Mouse (Mus musculus) MN1 (cell line): ENCODE results near the gene Mocs1.
"Not testable (repeated sequence)": the region's sequence is repeated elsewhere in the genome, so short reads cannot be mapped to it uniquely, and the experiment has no call there.

Experiments used
- DNase-seq: peaks from one replicate; pipeline ENCODE4 v3.0.0-alpha.2; 2016; ENCODE audit warnings: low spot score

The Mocs1 gene

DNA sequence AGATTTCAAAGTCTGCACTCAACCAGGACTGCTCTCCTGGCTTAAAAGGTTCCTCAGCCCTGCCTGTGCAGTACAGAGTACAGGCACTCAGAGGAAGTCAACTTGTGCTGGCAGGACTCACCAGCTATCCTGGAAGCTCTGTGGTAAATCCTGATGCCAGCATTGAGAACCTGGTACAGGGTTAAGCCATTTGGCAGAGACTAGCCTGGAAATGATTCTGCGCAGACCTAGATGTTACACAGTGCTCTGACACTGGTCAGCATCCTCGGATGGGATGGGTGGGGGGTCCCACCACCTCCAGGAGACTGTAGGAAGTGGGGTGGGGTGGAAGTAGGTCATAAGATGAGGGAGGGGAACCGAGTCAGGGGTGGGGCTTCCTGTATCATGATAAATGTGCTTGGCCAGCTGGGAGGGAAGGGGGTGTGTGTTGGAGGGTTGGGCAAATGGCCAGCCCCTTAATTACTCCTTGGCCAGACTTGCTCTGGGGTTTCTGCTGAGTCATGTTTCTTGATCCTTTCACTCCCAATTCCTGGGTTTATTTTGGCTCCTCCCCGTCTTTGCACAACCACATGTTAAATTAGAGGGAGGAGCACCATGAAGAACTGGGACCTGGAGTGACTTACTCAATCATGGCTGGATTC is 4.0 kb downstream of the Mocs1 start:
- DNase-seq: peak; percentile 90

DNA sequence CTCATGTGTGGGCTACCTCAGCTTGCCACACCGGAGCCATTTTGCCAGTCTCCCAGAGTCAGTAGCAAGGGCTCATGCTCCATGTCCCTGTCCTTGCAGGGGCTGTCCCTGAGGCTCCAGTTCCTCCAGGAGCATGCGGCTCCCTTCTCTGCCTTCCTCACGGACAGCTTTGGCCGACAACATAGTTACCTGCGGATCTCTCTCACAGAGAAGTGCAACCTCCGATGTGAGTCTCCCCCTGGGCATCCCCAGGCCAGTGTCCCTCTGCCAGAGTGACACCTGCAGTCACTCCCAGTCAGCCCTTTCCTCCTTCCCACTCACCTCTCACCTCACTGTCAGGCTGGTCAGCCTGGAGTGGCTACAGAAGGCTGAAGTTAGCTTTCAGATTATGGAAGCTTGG is 4.9 kb downstream of the Mocs1 start:
- DNase-seq: no peak

- DNase-seq: no peak
Observed at GRCm38 (mm10) chr17:49434236-49434635, 6.1 kb downstream of the Mocs1 start.

GRCm38 (mm10) chr17:49435081-49435480 is 6.9 kb downstream of the Mocs1 start:
- no peak for DNase-seq

- no peak for DNase-seq
Observed at GRCm38 (mm10) chr17:49436631-49437030, 8.5 kb downstream of the Mocs1 start.

DNA sequence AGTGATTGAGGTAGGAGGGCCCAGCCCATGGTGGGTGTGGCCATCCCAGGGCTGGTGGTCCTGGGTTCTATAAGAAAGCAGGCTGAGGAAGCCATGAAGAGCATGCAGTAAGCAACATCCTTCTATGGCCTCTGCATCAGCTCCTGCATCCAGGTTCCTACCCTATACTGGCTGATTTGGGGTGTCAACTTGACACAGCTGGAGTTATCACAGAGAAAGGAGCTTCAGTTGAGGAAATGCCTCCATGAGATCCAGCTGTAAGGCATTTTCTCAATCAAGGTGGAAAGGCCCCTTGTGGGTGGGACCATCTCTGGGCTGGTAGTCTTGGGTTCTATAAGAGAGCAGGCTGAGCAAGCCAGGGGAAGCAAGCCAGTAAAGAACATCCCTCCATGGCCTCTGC is 9.1 kb downstream of the Mocs1 start:
- DNase-seq: not testable (repeated sequence)

- no peak for DNase-seq
Observed at GRCm38 (mm10) chr17:49438822-49439574, 10.8 kb downstream of the Mocs1 start.

GRCm38 (mm10) chr17:49439706-49440105 is 11.5 kb downstream of the Mocs1 start:
- no peak for DNase-seq

GRCm38 (mm10) chr17:49440331-49441130 is 12.4 kb downstream of the Mocs1 start:
- no peak for DNase-seq

DNA sequence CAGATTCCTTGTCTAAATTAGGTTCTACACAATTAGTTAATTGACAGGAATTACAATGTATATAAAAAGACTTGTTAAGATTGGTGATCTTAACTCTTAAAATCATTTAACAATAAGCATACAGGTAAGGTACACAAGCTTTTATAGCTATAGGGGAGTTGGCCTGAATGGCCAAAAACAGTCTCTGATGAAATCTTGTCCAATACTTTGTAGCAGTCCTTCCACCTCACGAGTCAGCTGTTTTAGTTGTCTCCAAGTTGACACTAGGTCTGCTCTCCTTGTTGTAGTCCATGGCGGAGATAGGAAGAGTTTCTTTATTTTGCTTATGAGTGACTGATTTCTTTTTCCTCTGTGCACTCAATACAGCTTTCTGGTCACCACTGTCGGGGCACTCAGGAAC is 14.7 kb downstream of the Mocs1 start:
- DNase-seq: not testable (repeated sequence)

- DNase-seq: no peak
Observed at GRCm38 (mm10) chr17:49448570-49449229, 20.5 kb downstream of the Mocs1 start.

DNA sequence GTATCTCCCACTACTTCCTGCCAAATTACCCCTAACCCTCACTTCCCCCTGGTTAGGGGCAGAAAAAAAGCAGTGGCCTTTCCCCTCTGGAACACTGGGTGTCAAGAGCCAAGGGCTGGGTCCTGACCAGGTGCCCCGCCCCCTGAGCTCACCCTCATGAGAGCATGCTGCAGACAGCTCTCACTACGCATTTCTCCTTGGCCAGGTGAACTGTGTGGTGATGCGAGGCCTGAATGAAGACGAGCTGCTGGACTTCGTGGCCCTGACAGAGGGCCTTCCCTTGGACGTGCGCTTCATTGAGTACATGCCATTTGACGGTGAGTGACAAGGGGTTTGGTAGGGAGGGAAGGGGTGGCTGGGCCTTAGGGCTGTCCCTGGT is 21.1 kb downstream of the Mocs1 start:
- no peak for DNase-seq

DNA sequence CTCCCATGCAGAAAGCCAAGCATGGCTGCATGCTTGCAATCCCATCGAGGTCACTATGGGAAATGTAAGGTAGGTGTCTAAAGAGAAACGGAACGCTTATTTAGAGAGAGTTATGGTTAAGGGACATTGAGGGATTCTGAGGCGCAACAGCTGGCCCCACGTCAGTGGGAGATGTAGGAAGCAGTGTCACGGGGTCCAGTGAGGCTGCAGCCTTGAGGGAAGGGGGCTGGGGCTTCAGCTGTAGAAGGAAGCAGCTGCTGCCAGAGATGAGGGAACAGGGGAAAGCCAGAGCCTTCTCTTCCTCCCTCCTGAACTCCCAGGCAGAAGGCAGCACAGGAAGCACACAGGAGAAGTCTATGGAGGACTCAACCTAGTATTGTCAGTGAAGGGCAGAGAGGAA is 22.8 kb downstream of the Mocs1 start:
- no peak for DNase-seq

DNA sequence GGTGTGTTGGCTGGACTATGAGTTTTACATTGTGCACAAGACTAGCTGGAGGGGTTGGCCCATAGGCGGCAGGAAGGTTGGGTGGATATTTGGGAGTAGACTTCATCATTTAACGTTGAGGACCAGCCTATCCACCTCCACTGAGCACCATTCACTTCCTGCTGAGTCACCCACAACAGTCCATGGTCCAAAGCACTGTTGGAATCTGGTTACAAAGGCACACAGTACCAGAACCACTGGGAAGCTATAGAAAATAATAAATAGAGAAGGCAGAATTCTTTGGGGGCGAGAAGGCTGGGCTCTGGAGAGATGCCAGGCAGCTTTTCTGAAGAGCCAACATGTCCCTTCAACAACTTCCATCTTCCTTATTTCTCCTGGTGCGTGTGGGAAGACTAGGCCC is 28.2 kb downstream of the Mocs1 start:
- DNase-seq: no peak

DNA sequence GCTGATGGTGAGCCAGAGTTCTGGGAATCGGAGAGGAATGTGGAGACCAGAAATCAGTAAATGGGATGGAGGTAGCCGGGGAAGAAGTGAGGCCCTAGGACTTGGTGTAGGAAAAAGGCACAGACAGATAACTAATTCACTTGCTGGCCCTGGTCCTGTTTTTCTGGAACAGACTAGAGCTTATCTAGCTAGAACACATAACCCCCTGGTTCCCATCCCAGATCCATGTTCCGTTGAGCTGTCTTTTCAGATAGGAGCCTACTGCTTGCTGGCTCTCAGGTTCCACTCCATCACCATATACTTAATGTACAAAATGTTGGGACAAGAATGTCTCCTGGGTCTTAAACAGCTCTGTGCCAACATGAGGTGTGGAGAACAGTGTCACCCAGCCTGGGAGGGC is 29.7 kb downstream of the Mocs1 start:
- no peak for DNase-seq

GRCm38 (mm10) chr17:49458386-49458785 is 30.2 kb downstream of the Mocs1 start:
- no peak for DNase-seq

DNA sequence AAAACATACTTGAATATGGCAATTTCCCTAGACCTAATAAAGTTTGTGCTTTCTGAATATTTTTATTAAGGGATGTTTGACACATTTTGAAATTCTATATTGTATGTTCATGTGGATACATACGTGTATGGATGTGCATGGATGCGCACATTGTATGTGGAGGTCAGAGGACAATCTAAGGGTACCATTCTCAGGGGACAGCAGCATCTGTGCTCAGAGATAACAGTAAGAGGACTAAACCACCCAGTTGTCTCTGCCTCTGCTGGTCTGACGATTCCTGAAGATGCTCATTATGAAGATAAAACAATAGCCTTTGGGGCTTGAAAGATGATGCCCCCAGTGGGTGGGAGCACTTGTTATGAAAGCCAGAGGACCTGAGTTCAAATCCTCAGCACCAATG is 36.7 kb downstream of the Mocs1 start:
- no peak for DNase-seq

DNA sequence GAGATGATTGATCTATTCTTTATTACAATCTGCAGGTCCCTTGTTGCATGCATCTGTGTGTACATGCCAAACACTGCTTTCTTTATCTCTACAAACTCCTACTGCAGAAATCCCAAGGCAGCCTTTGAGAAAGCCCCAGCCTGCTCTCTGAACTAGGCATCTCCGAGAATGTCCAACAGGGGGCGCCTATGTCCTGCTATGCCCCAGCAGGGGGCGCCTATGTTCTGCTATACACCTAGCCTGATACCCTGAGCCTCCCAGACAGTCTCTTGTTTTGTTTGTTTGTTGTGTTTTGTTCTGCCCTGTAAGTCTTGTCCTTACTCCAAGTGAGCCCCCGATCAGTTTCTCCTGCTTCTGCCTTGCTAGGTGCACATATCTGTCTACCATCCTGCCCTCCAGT is 40.1 kb downstream of the Mocs1 start:
- DNase-seq: peak; percentile 81

GRCm38 (mm10) chr17:49472626-49473025 is 44.5 kb downstream of the Mocs1 start:
- DNase-seq: no peak

- DNase-seq: no peak
Observed at GRCm38 (mm10) chr17:49474051-49474450, 45.9 kb downstream of the Mocs1 start.

GRCm38 (mm10) chr17:49475174-49475573 is 47.0 kb downstream of the Mocs1 start:
- no peak for DNase-seq

DNA sequence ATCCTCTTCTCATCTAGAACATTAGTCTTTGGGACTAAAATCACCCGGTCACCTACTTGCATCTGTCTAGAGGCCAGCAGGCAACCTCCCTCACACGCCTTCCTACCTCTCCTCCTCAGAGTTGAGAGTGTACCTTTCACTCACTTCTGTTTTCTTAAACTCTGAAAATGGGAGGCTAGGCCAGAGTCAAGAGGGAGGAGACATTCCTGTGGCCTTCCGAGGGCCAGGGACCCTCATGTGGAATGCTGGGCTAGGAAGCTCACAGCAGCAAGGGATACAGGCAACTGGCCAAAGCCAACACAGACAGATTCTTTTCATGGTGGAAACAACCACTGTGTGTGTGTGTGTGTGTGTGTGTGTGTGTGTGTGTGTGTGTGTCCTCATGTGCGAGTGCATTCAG is 49.2 kb downstream of the Mocs1 start:
- no peak for DNase-seq

DNA sequence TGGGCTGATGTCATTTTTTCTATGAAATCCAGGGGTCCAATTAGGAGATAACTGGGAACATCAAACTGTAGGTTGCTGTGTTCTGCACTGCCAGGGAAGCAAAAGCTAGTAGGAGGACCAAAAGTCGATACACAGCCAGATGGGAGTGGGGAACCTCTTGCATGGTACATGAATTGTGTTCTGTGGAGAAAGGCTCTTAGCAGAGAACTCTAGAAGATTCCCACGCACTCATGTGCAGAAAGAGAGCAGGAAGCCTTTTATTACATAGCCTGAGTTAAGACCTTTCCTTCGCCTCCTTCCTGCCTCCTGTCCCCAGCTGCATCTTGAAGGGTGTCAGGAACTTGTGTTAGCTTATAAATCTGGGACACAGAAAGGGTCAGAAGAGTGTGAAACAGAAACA is 53.7 kb downstream of the Mocs1 start:
- no peak for DNase-seq
